Mouse (Mus musculus): ENCODE data around the gene Fam155a. TPM values are rescaled to one million over a fixed set of nuclear protein-coding genes. Genes with fewer than 3 reads are reported as not detected.

Gene Fam155a
- polyA plus RNA-seq, 1 experiment from 2014 or later, result 12.6 TPM

DNA sequence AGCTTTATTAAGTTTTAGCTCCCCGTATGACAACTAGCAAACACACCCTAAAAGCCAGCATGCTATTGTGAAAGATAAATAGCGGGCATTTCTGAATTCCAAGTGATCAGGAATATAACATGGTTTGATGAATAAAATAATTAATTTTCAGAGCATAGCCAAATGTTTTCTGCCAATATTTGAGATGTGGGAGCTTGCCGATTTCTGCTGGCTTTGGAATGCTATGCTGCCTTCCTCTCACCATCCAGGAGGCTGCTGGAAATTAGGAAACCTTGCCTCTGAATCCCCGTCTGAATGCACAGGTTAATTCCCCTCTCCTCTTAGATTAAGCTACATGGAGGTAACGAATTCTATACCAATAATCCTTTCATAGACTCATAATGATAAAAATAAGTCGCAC lies 116.1 kb downstream of the Fam155a start:
- Histone ChIP-seq H3K4me1 (no peaks in the 10 kb centered on the region), H3K36me3 (no peaks in the 10 kb centered on the region), H3K9ac (no peak overlapping the region), H3K4me2 (replicated peaks) (no peak overlapping the region), H3K9me3 (replicated peaks) (no peaks in the 10 kb centered on the region), H3K4me3 (no peak overlapping the region), H3K27ac (no peak overlapping the region), H3K27me3 (no peaks in the 10 kb centered on the region)
- WGBS, result 85% methylated on average over 6 of the region's 6 CpGs
- no peak for ATAC-seq (ENCODE audit: low FRiP score)

DNA sequence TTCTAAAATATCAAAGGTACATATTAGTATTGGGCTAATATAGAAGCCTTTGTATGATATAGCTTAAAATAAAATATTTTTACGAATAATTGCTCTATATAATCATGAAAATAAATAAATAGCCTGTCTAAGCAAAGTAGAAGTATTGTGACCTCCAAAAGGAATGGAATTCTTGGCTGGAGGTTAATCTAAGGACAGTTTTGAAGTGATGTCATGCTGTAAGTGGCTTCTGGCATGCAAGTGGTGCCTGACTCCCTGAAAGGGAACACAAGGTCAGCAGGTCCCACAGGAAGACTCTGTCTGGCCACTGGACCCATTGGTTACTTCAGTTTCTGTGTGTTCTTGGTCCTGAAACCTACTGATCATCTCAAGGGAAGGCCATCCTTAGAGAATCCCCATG lies 117.3 kb downstream of the Fam155a start:
- H3K27me3 ChIP-seq, result no peaks in the 10 kb centered on the region
- no peaks in the 10 kb centered on the region for H3K9me3 ChIP-seq (replicated peaks)
- H3K9ac ChIP-seq, result no peak overlapping the region
- H3K4me2 ChIP-seq (replicated peaks), result no peak overlapping the region
- no peak for ATAC-seq (ENCODE audit: low FRiP score)
- WGBS, result 55% methylated on average over 1 of the region's 1 CpGs
- H3K27ac ChIP-seq, result no peak overlapping the region
- no peak overlapping the region for H3K4me3 ChIP-seq
- H3K4me1 ChIP-seq, result no peaks in the 10 kb centered on the region
- H3K36me3 ChIP-seq, result no peaks in the 10 kb centered on the region

DNA sequence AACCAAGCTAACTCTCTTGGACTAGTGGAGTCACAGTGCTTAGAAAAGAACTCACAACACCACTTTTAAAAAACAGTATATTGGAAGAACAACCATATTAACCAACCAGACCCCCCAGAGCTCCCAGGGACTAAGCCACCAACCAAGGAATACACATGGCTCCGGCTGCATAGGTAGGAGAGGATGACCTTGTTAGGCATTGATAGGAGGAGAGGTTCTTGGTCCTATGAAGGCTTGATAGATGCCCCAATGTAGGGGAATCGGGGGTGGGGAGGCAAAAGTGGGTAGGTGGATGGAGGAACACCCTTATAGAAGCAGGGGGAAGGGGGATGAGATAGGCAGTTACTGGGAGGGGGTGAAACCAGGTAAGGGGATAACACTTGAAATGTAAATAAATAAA lies 132.8 kb downstream of the Fam155a start:
- no peak overlapping the region for H3K27ac ChIP-seq

DNA sequence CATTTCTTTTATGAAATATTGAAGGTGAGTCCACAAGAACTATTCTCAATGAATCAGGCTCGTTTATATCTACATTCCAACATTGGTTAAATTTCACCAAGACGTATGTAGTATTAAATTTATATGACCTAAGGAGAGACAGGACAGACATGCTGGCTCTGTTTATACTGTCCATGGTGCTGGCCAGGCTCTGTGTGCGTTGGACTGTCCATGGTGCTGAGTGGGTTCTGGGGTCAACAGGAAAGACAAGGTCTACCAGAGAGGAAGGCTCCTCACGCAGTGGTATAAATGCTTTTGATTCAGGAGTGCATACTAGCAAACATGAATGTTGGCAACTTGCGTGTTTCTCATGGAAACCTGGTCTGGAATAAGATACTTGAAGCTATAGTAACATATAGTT lies 135.7 kb downstream of the Fam155a start:
- Histone ChIP-seq H3K4me3 (no peak overlapping the region), H3K4me2 (replicated peaks) (no peak overlapping the region), H3K36me3 (no peaks in the 10 kb centered on the region), H3K9me3 (replicated peaks) (no peaks in the 10 kb centered on the region), H3K4me1 (no peaks in the 10 kb centered on the region), H3K9ac (no peak overlapping the region), H3K27ac (no peak overlapping the region), H3K27me3 (no peaks in the 10 kb centered on the region)
- WGBS, result 81% methylated on average over 5 of the region's 5 CpGs
- no peak for ATAC-seq (ENCODE audit: low FRiP score)

More for the DNA sequence above, 132.8 kb downstream of the Fam155a start:
- Histone ChIP-seq H3K4me2 (replicated peaks) (no peak overlapping the region), H3K9me3 (replicated peaks) (no peaks in the 10 kb centered on the region), H3K27me3 (no peaks in the 10 kb centered on the region), H3K4me3 (no peak overlapping the region), H3K4me1 (no peaks in the 10 kb centered on the region), H3K9ac (no peak overlapping the region), H3K36me3 (no peaks in the 10 kb centered on the region)
- 77% methylated on average over 2 of the region's 2 CpGs for WGBS
- ATAC-seq (ENCODE audit: low FRiP score), result no peak

DNA sequence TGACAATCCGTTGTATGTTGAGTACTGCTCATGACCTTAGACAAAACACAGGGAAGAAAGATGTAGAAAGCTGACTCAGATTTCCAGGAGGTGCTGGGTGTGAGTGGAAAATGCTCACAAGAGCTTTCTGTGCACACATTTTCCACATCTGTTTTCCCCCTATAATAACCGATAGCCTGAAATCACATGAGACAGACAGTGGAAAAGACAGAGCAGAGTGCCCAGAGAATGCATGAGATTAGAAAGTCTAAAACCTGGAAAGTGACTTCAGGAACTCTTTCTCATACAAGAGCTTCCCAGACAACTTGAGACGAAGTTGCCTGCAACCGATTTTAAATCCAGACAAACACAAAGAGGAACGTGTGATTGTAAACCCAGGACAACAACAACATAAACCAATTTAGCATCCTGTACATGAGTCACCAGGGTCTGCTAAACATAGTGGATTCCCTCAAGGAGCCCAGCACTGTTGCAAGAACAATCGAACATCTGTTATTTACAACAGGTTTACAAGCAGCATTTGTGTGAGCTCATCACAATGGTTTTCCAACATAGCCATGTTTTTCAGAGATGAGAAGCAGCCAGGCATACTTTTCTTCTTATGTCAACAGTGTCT lies 163.8 kb downstream of the Fam155a start:
- no peaks in the 10 kb centered on the region for H3K36me3 ChIP-seq
- H3K27ac ChIP-seq, result no peak overlapping the region
- no peak overlapping the region for H3K4me3 ChIP-seq
- H3K9me3 ChIP-seq (replicated peaks), result no peaks in the 10 kb centered on the region
- no peak for ATAC-seq (ENCODE audit: low FRiP score)
- H3K4me2 ChIP-seq (replicated peaks), result no peak overlapping the region
- H3K4me1 ChIP-seq, result peaks cover 7% of the 10 kb centered on the region; the same call in 1 of the 2 replicates
- 85% methylated on average over 6 of the region's 6 CpGs for WGBS
- no peaks in the 10 kb centered on the region for H3K27me3 ChIP-seq
- no peak overlapping the region for H3K9ac ChIP-seq

DNA sequence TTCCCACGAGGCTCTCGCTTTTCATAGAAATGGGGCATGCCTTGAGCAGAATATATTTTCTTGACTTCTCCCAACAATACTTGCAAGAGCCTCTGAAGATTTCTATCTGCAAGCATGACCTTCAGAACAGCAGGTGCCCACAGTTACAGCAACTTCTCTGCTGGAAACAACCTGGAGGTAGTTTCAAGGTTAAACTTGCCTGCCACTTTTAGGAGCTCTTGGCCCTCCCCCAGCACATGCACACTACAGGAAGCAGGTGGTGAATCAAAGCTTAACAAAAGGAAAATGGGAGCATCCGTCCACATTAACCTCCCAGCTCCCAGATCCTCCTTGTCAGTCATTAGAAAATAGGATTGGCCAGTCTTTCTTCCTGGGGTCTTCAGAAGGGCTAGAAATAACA lies 175.0 kb downstream of the Fam155a start:
- Histone ChIP-seq H3K27me3 (no peaks in the 10 kb centered on the region), H3K4me2 (replicated peaks) (no peak overlapping the region), H3K4me1 (no peaks in the 10 kb centered on the region), H3K4me3 (no peak overlapping the region), H3K27ac (no peak overlapping the region), H3K36me3 (no peaks in the 10 kb centered on the region), H3K9me3 (replicated peaks) (no peaks in the 10 kb centered on the region), H3K9ac (no peak overlapping the region)
- no peak for ATAC-seq (ENCODE audit: low FRiP score)
- 51% methylated on average over 3 of the region's 3 CpGs for WGBS

DNA sequence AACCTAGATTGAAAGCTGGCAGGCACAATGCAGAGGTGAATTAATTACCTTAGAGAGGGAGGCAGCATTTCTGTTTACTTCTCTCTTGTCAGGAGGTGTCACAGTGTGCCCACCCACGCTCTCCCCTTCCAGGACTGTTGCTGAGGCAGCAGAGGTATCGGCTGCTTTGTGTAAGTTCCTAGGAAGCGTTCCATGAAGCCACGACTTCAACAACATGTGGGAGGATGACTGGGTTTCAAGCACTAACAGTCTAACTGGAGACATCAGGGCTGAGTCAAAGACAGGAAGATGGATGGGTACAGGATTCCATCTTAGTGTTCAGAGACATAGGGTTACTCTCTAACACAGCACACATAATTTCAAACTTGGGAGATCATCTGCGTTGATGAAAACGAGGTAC lies 189.1 kb downstream of the Fam155a start:
- no peaks in the 10 kb centered on the region for H3K9me3 ChIP-seq (replicated peaks)
- ATAC-seq (ENCODE audit: low FRiP score), result no peak
- 65% methylated on average over 6 of the region's 6 CpGs for WGBS

DNA sequence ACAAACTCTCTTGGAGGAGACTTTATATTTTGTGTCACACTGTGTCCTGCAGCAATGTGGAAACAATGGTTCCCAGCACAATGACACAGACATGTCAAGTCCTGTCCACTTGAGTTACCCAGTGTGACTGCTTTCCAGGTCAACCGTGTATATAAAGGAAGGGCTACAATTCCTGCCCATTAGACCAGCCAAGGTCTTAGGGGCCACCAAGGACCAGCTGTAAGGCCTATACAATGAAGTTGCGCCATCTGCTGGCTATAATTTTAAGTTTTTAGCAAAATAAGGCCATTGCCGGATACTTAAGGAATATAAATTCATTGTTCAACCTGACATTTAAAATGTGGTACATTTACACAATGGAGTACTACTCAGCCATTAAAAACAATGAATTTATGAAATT lies 190.8 kb downstream of the Fam155a start:
- 23% methylated on average over 3 of the region's 3 CpGs for WGBS
- no peak for ATAC-seq (ENCODE audit: low FRiP score)
- no peak overlapping the region for H3K4me2 ChIP-seq (replicated peaks)
- no peak overlapping the region for H3K4me3 ChIP-seq
- H3K27ac ChIP-seq, result no peak overlapping the region
- H3K27me3 ChIP-seq, result no peaks in the 10 kb centered on the region
- H3K9me3 ChIP-seq (replicated peaks), result no peaks in the 10 kb centered on the region
- H3K4me1 ChIP-seq, result no peaks in the 10 kb centered on the region
- H3K36me3 ChIP-seq, result no peaks in the 10 kb centered on the region
- H3K9ac ChIP-seq, result no peak overlapping the region

More for the DNA sequence above, 189.1 kb downstream of the Fam155a start:
- Histone ChIP-seq H3K4me2 (replicated peaks) (no peak overlapping the region), H3K36me3 (no peaks in the 10 kb centered on the region), H3K4me1 (no peaks in the 10 kb centered on the region), H3K9ac (no peak overlapping the region), H3K27ac (no peak overlapping the region), H3K4me3 (no peak overlapping the region), H3K27me3 (no peaks in the 10 kb centered on the region)

DNA sequence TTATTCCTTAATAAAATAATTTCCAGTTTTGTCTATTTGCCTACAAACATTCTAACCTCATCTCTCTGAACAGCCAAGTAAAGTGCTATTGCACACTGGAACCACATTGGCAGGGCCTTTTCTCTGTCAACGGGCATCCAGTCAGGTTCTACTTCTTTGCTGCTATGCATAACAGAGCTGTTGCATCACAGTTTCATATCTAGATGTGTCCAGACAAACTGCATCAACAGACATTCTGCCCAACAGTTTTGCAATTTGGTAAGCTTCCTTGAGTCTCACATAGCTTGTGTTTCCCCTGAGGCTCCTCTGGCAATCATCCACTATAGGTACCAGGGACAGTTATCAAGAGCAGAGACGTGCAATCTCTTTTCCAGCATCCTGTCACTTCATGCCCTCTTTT lies 199.0 kb downstream of the Fam155a start:
- no peaks in the 10 kb centered on the region for H3K9me3 ChIP-seq (replicated peaks)
- no peak overlapping the region for H3K27ac ChIP-seq
- no peak for ATAC-seq (ENCODE audit: low FRiP score)
- H3K4me3 ChIP-seq, result no peak overlapping the region
- H3K4me1 ChIP-seq, result no peaks in the 10 kb centered on the region
- WGBS, result 85% methylated on average over 2 of the region's 2 CpGs
- H3K27me3 ChIP-seq, result no peaks in the 10 kb centered on the region
- H3K9ac ChIP-seq, result no peak overlapping the region
- H3K36me3 ChIP-seq, result no peaks in the 10 kb centered on the region
- no peak overlapping the region for H3K4me2 ChIP-seq (replicated peaks)

DNA sequence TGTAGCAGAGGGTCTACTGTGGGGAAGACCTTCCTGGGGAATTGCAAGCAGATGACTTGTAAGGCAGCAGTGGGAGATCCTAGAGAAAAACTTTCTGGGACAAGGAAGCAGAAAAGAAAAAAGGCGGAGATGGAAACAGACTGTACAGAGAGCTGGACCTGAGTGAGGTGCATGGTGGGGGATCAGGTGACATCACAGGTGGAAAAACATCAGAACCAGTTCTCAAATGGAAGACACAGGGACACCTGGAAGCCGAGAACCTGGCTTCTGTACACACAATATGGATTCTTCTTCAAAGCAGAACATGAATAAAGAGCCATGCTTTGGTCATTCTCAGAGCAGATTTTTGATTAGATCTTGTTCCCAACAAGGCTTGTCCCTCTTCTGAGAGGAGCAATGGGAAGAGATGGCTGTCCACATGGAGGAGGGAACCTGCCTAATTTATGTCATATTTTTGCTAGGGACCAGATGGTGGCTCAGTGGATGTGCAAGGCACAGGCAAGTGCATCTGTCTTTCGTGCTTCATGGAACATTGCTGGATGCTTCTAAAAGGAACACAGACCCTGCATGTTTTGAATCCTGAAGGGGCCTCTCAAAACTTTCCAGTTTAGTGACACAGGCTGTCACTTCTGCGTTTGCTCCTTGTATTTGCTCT lies 201.3 kb downstream of the Fam155a start:
- no peak overlapping the region for H3K9ac ChIP-seq
- no peak overlapping the region for H3K4me3 ChIP-seq
- no peak for ATAC-seq (ENCODE audit: low FRiP score)
- H3K4me1 ChIP-seq, result no peaks in the 10 kb centered on the region
- 86% methylated on average over 4 of the region's 4 CpGs for WGBS
- H3K36me3 ChIP-seq, result no peaks in the 10 kb centered on the region
- no peak overlapping the region for H3K4me2 ChIP-seq (replicated peaks)
- H3K9me3 ChIP-seq (replicated peaks), result no peaks in the 10 kb centered on the region
- H3K27ac ChIP-seq, result no peak overlapping the region
- H3K27me3 ChIP-seq, result no peaks in the 10 kb centered on the region

DNA sequence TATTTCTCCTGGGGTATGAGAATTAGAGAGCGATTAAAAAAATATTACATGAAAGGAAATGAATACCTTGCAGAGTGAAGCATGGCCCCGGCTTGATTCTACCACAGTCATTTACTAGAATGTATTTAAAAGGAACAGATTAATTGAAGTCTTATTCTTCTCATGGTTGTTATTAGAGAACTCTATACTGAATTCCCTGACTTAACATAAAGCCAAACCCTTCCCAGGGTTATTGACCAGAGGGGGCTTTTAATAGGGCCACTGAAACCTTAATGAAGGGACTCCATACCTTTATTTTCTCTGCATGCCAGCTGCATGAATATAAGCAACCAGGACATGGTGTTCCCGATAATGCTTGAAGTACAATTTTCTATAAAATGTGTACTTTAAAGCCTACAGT lies 221.8 kb downstream of the Fam155a start:
- no peak overlapping the region for H3K4me2 ChIP-seq (replicated peaks)
- H3K4me1 ChIP-seq, result peaks cover 9% of the 10 kb centered on the region
- WGBS, result 95% methylated on average over 3 of the region's 3 CpGs
- H3K36me3 ChIP-seq, result no peaks in the 10 kb centered on the region
- no peak overlapping the region for H3K27ac ChIP-seq
- H3K27me3 ChIP-seq, result no peaks in the 10 kb centered on the region
- H3K9ac ChIP-seq, result no peak overlapping the region
- no peak for ATAC-seq (ENCODE audit: low FRiP score)
- no peak overlapping the region for H3K4me3 ChIP-seq
- no peaks in the 10 kb centered on the region for H3K9me3 ChIP-seq (replicated peaks)

DNA sequence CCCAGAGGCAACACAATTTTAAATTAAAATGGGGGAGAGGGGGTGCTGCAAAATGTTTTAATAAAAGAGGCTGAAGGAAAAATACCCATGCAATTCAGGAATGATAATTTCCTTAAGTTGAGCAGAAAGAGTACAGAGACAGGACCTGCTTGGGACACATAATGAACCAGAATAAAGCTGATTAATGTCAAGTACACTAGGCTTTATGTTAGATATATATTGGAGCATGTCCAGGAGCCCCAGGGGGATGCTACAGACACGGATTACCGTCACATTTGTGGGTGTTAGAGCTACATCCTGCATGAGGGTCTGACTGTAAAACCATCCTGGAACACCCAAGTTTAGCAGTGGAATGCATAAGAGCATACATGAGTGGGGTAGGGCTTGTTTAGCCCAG lies 223.4 kb downstream of the Fam155a start:
- no peak overlapping the region for H3K4me2 ChIP-seq (replicated peaks)
- no peaks in the 10 kb centered on the region for H3K9me3 ChIP-seq (replicated peaks)
- H3K4me3 ChIP-seq, result no peak overlapping the region
- no peak for ATAC-seq (ENCODE audit: low FRiP score)
- H3K9ac ChIP-seq, result no peak overlapping the region
- H3K36me3 ChIP-seq, result no peaks in the 10 kb centered on the region
- 68% methylated on average over 2 of the region's 2 CpGs for WGBS
- H3K27me3 ChIP-seq, result no peaks in the 10 kb centered on the region
- H3K27ac ChIP-seq, result peak overlapping the region; percentile 35; the same call in 1 of the 2 replicates
- peaks cover 9% of the 10 kb centered on the region for H3K4me1 ChIP-seq

DNA sequence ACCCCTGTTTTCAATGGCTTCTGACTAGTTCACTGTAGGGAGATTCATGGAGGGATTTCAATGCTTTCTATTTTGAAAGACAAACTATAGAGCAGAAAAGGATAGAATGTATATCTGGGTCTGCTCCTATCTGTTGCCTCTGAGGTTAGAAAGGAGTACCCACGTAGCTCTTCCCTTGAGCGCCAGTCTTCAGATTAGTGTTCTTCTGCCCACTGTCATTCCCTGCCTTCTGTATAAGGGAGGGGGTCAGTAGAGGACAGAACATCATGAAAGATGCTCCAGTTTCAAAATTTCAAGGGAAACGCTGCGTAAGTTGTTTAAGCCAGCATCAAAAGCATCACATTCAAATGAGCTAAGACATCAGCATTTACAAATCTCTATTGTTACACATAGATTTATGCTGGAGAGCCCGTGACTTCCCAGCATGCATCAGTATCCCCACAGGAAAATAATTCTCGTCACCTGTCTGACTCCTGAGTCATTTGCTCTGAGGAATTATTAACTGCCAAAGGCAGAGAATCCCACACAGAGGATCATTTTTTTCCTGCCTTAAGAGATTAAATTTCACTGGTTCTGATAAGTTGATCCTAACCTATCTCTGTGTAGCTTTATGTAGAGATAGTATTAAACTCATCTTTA lies 223.9 kb downstream of the Fam155a start:
- 0 out of 2 replicates have a peak, but pooled peaks have one; percentile 38 for ATAC-seq (ENCODE audit: low FRiP score)
- H3K9ac ChIP-seq, result no peak overlapping the region
- no peak overlapping the region for H3K4me3 ChIP-seq
- 63% methylated on average over 6 of the region's 6 CpGs for WGBS
- H3K4me1 ChIP-seq, result peaks cover 9% of the 10 kb centered on the region
- H3K27me3 ChIP-seq, result no peaks in the 10 kb centered on the region
- H3K4me2 ChIP-seq (replicated peaks), result no peak overlapping the region
- no peaks in the 10 kb centered on the region for H3K36me3 ChIP-seq
- no peaks in the 10 kb centered on the region for H3K9me3 ChIP-seq (replicated peaks)
- peak overlapping the region; percentile 76 for H3K27ac ChIP-seq
